In the genomic region with DNA sequence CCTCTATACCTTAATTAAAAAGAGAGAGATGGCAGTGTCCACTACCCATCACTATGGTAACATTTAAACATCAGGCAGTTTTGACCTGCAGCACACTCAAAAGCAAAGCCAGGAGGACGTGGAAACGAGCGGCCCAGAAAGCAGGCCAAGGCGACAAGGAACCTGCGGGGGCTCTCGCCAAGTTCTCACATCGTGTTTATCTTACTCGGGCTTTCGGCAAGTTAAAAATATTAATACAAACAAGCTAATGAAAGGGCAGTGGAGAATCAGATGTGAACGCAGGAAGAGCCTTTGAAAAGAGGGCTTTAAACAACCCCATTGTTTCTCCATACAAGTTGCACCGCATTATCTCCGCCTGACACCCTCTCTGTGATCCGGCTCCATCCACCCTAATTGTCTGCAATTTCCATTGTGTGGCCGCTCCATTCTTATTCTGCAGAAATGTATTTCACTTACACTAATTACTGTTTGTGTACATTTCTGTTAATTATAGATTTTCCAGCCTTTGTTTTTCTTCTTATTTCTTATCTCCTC, we compare ENCODE assay signal across 11 mouse cellular contexts.
DNase-seq lines count a peak whose midpoint lies in the region; ATAC-seq lines count a peak whose summit lies in the region.
"Had no signal": no experiment of that assay in that cellular context is flagged by ENCODE, and none has a peak within 500 bp of the region (broad histone marks: within the 10 kb centered on the region; RNA-seq: fewer than 3 reads in every experiment).

No protein-coding gene starts in this region.

- H3K4me2 ChIP-seq in hindbrain, embryonic 12.5 days (replicated peaks) = peak overlapping the region; percentile 30
- H3K4me2 ChIP-seq in midbrain, embryonic 13.5 days (replicated peaks) = peak overlapping the region; percentile 31
- H3K4me2 ChIP-seq: limb, embryonic 13.5 days had no signal

- intact Hi-C loops in heart, postnatal 10 days (cut with DNase I) = no loop called here

- H3K9ac ChIP-seq in hindbrain, embryonic 12.5 days = no peak overlapping the region
- H3K9ac ChIP-seq in midbrain, embryonic 13.5 days (replicated peaks) = 0 out of 2 replicates have a peak overlapping the region, but pooled peaks have one; percentile 29
- H3K9ac ChIP-seq: limb, embryonic 13.5 days had no signal

- WGBS in hindbrain, embryonic 12.5 days = 15% methylated on average over 14 of the region's 14 CpGs
- WGBS in midbrain, embryonic 13.5 days = 5% methylated on average over 14 of the region's 14 CpGs

- no peaks in the 10 kb centered on the region for H3K36me3 ChIP-seq in hindbrain, embryonic 12.5 days
- peaks cover 3% of the 10 kb centered on the region; the same call in 1 of the 2 replicates for H3K36me3 ChIP-seq in midbrain, embryonic 13.5 days
- H3K36me3 ChIP-seq: limb, embryonic 13.5 days had no signal

- no peaks in the 10 kb centered on the region for H3K27me3 ChIP-seq in hindbrain, embryonic 12.5 days
- no peaks in the 10 kb centered on the region; the same call in 1 of the 2 replicates for H3K27me3 ChIP-seq in midbrain, embryonic 13.5 days
- H3K27me3 ChIP-seq: limb, embryonic 13.5 days had no signal

- peaks cover 12% of the 10 kb centered on the region for H3K4me1 ChIP-seq in hindbrain, embryonic 12.5 days
- H3K4me1 ChIP-seq in midbrain, embryonic 13.5 days (replicated peaks) = peaks cover 13% of the 10 kb centered on the region
- H3K4me1 ChIP-seq: limb, embryonic 13.5 days had no signal

- DNase-seq in heart, adult 11 months = peak; percentile 73
- DNase-seq in heart, postnatal 10 days = no peak
- peak; percentile 31 for DNase-seq in embryo, embryonic 11 days
- no peak for DNase-seq in natural killer cell, adult 2 months (ENCODE audit: low spot score in 2 of 2)
- no peak for DNase-seq in adrenal gland, adult 8-10 months
- no peak for DNase-seq in thymus, adult 18-20 months
- DNase-seq: heart, adult 18-20 months had no signal

- no peak overlapping the region for H3K27ac ChIP-seq in hindbrain, embryonic 12.5 days
- H3K27ac ChIP-seq in midbrain, embryonic 13.5 days = no peak overlapping the region
- H3K27ac ChIP-seq: limb, embryonic 13.5 days had no signal

- no peak overlapping the region for H3K4me3 ChIP-seq in hindbrain, embryonic 12.5 days
- no peak overlapping the region for H3K4me3 ChIP-seq in midbrain, embryonic 13.5 days (replicated peaks)
- H3K4me3 ChIP-seq: limb, embryonic 13.5 days had no signal

- H3K9me3 ChIP-seq in hindbrain, embryonic 12.5 days (replicated peaks) = no peaks in the 10 kb centered on the region
- H3K9me3 ChIP-seq in midbrain, embryonic 13.5 days = peaks cover 4% of the 10 kb centered on the region; the same call in 1 of the 2 replicates

- no peak for ATAC-seq in hindbrain, embryonic 12.5 days (ENCODE audit: low FRiP score)
- ATAC-seq in midbrain, embryonic 13.5 days = peak; percentile 56; the same call in 1 of the 2 replicates
- ATAC-seq: intestine, embryonic 16.5 days had no signal

Comparison
In these comparisons a context has a peak if more than half of its experiments do, and no peak if none do; other contexts are left out.
1. DNase-seq: peak in heart, adult 11 months (single experiment) and embryo, embryonic 11 days (single experiment); none in heart, postnatal 10 days (0 of 2), natural killer cell, adult 2 months (0 of 2), adrenal gland, adult 8-10 months (single experiment) and thymus, adult 18-20 months (0 of 2).